Mouse (Mus musculus) left cerebral cortex, postnatal 14 days (tissue): Measurements from ENCODE around the gene Mterf1b. TPM values are rescaled to one million over a fixed set of nuclear protein-coding genes. Genes with fewer than 3 reads are reported as not detected.

Experiments
- DNase-seq, 2 experiments: peaks; one replicate each; pipeline ENCODE4 v3.0.0; 2021 to 2022; ENCODE audit warnings: low spot score in 2 of 2, mixed read lengths in 1 of 2
- intact Hi-C: fragments of 180-260 bp; cut with DNase I; formaldehyde crosslinking; loops from one replicate; pipeline ENCODE4 v1.15.1; 2025
- total RNA-seq, 2 experiments: library from RNA; stranded (reverse); gene quantifications; 2 replicates each; pipeline ENCODE4 v1.2.3; 2021

Gene Mterf1b
- total RNA-seq, 2 experiments from 2014 or later = 4.9 to 5.5 TPM

DNA sequence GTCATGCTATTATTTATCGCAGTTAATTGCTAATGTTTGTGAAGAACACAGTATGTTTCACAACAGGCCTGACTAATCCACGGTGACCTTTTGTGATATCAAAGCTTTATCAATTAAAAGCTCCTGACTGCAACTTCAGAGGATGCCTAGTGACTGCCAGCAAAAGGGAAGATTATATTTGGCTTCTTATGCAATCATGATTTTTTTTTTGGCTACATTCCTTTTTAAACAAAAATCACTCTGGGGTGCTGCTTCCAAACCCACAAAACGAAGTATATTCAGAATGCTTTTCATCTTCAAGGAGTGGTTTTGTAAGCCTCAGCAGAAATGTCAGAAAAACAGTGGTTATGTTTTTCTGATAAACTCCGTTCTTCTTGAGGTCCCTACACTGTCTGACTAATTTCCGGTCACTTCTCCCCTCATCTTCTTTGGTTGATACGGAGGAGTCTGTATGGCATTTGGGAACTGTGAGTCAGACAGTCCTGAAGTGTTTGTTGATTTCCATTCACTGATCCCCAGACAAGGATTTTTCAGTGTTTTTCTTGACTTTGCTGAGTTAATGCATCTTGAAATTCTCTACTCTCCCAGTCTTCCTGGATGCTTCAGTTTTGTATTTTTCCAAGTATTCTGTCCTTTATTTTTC is 29.9 kb downstream of the Mterf1b start:
- intact Hi-C loops = no loop called here
- DNase-seq = peak in 1 of 2 experiments; percentile 13

DNA sequence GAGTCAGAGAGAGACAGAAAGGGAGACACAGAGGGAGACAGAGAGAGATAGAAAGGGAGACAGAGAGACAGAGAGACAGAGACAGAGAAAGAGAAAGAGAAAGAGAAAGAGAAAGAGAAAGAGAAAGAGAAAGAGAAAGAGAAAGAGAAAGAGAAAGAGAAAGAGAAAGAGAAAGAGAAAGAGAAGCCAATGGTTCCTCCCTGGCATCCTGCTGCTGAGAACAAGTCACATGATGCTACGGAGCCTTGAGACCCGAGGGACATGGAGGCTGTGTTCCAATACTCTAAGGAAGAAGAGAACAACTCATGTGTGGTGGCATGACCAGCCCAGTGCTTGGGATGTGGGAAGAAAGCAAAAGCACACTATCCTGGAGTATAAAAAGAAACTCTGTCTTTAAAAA is 40.0 kb downstream of the Mterf1b start:
- intact Hi-C loops = no loop called here
- no peak for DNase-seq

DNA sequence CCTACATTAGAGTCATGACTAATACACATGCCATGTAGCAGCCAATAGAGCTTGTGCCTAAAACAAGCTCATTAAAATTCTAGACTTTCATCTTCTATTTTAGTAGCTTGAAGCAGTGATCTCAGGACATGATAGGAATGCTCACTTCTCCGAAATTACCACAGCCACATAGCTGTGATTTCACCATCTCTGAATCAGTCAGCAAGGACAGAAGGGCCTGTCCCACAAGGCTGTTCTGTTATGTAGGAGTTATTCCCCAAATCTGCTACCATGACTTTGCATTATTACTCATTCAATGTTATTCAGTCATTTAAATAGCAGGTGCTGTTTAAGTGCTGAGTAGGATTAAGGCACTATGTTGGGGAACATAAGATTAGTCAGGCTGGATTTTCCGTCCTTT is 42.3 kb downstream of the Mterf1b start:
- intact Hi-C loops = no loop called here
- DNase-seq = no peak

DNA sequence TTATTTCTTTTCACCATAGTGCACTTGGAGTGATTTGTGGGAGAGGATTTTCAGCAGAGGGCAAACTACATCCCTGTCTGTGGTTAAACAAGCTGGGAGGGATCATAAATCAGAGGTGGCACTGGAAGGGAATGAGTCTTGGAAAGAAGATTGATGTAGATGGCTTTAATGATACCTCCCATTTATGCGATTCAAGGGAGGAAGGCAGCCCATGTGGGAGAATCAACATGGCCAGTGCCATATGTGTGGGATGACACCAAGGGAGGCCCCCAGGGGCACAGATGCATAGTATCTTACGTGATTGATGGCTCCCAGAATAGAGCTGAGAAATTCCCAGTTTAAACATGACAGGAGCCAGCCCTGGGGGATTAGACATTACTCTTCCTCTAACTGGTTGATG is 48.0 kb downstream of the Mterf1b start:
- intact Hi-C loops = no loop called here
- DNase-seq = no peak

DNA sequence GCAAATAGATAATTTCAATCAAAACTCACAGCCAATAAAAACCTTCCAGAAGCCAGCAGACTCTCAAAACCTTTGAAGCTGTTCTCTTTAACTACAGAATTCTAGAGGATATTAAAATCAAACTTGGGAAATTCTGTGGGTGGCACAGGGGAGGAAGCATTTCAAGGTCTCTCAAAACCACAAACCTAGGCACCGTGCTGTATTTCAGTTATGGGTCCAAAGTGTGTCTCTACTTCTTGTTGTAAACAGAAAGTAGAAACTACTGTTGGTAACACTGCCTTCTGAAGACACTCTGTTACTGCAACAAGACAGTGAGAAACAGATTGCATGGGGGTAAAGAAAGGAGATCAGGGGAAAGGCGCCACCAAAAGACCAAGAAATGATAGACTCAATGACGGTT is 52.8 kb downstream of the Mterf1b start:
- intact Hi-C loops = no loop called here
- DNase-seq = no peak

DNA sequence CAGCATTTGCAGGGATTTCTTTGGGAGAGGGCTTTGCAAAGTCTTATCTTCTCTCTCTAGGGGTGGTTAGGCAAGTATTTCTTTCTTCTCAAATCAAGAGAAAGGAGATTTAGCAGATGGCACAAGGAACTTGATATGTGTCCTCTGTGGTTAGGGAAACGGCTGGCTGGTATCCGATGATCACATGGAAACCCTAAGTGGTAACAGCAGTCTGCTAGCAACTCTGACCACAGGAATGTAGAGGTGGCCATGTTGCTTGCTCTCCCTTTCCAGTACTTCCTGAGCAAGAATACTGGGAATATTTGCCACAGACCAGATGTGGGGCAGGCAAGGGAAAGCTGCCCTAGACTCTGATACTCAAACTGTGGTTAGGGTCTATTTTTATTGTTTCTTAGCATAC is 53.9 kb downstream of the Mterf1b start:
- no peak for DNase-seq
- intact Hi-C loops = no loop called here

Other genes with a start within 250 kb of the Mterf1b start
- 10 to 100 TPM; 58.2 to 61.8 TPM for gene Cyp51, start 87.6 kb upstream of the Mterf1b start, total RNA-seq